Comparison of ENCODE assay signal across 11 mouse cellular contexts in genomic region chr17:35848112-35848511, GRCm38 (mm10). TPM values are rescaled to one million over a fixed set of nuclear protein-coding genes. Genes with fewer than 3 reads are reported as not detected.
DNase-seq lines count a peak whose midpoint lies in the region; ATAC-seq and TF ChIP-seq lines count a peak whose summit lies in the region.
"Had no signal": no experiment of that assay in that cellular context is flagged by ENCODE, and none has a peak within 500 bp of the region (broad histone marks: within the 10 kb centered on the region; RNA-seq: fewer than 3 reads in every experiment).

No protein-coding gene starts in this region.

- no peak overlapping the region for H3K4me3 ChIP-seq in heart, embryonic 15.5 days
- no peak overlapping the region for H3K4me3 ChIP-seq in midbrain, postnatal 0 days (ENCODE audit: low read depth, low read length)
- no peak overlapping the region for H3K4me3 ChIP-seq in midbrain, embryonic 15.5 days
- H3K4me3 ChIP-seq in liver, postnatal 0 days (ENCODE audit: low read depth, low read length), result no peak overlapping the region
- H3K4me3 ChIP-seq: megakaryocyte, embryonic 14.5 days had no signal

- no peak for TF ChIP-seq EP300 in liver, postnatal 0 days (IDR thresholded peaks at IDR 0.05; ENCODE audit: low read depth)

- no peak for DNase-seq in heart, adult 11 months
- DNase-seq in midbrain, postnatal 0 days (ENCODE audit: low spot score), result no peak
- no peak for DNase-seq in brain, embryonic 14.5 days (ENCODE audit: low read depth)
- DNase-seq in liver, postnatal 0 days, result no peak
- no peak for DNase-seq in embryo, embryonic 11 days
- no peak for DNase-seq in cerebellum, adult 9-10 months
- DNase-seq: cerebellum, adult 8-10 months; gastrocnemius, postnatal 10 days had no signal

- H3K27me3 ChIP-seq in heart, embryonic 15.5 days, result no peaks in the 10 kb centered on the region
- H3K27me3 ChIP-seq in midbrain, postnatal 0 days (ENCODE audit: insufficient read depth, low read length), result no peaks in the 10 kb centered on the region
- no peaks in the 10 kb centered on the region for H3K27me3 ChIP-seq in midbrain, embryonic 15.5 days (replicated peaks)
- H3K27me3 ChIP-seq in liver, postnatal 0 days (ENCODE audit: insufficient read depth, low read length), result no peaks in the 10 kb centered on the region
- H3K27me3 ChIP-seq: megakaryocyte, embryonic 14.5 days had no signal

- no peak overlapping the region for H3K4me2 ChIP-seq in heart, embryonic 15.5 days
- H3K4me2 ChIP-seq in midbrain, postnatal 0 days (ENCODE audit: low read depth, low read length, poor library complexity, severe bottlenecking), result no peak overlapping the region
- H3K4me2 ChIP-seq in midbrain, embryonic 15.5 days, result no peak overlapping the region
- no peak overlapping the region for H3K4me2 ChIP-seq in liver, postnatal 0 days (ENCODE audit: low read depth, low read length)

- peak; percentile 35 for TF ChIP-seq CTCF in midbrain, postnatal 0 days (IDR thresholded peaks at IDR 0.05)
- 0 out of 2 replicates have a peak, but pooled peaks have one; percentile 2 for TF ChIP-seq CTCF in brain, embryonic 14.5 days (IDR thresholded peaks at IDR 0.05; ENCODE audit: borderline replicate concordance, extremely low read depth, insufficient read depth, insufficient read length)
- peak; percentile 36 for TF ChIP-seq CTCF in liver, postnatal 0 days (IDR thresholded peaks at IDR 0.05; ENCODE audit: low read depth)

- H3K4me1 ChIP-seq in heart, embryonic 15.5 days (replicated peaks), result no peaks in the 10 kb centered on the region
- H3K4me1 ChIP-seq in midbrain, postnatal 0 days (ENCODE audit: insufficient read depth, low read length), result no peaks in the 10 kb centered on the region
- H3K4me1 ChIP-seq in midbrain, embryonic 15.5 days, result no peaks in the 10 kb centered on the region
- H3K4me1 ChIP-seq in liver, postnatal 0 days (ENCODE audit: insufficient read depth), result peaks cover 4% of the 10 kb centered on the region; the same call in 1 of the 2 replicates

- H3K36me3 ChIP-seq in heart, embryonic 15.5 days, result peaks cover 79% of the 10 kb centered on the region
- peaks cover 59% of the 10 kb centered on the region for H3K36me3 ChIP-seq in midbrain, postnatal 0 days (ENCODE audit: insufficient read depth, low read length)
- peaks cover 31% of the 10 kb centered on the region for H3K36me3 ChIP-seq in midbrain, embryonic 15.5 days (replicated peaks)
- H3K36me3 ChIP-seq in liver, postnatal 0 days (replicated peaks; ENCODE audit: insufficient read depth, low read length), result peaks cover 75% of the 10 kb centered on the region

- no peak overlapping the region for H3K27ac ChIP-seq in heart, embryonic 15.5 days
- H3K27ac ChIP-seq in midbrain, postnatal 0 days (ENCODE audit: low read depth, low read length), result no peak overlapping the region
- no peak overlapping the region for H3K27ac ChIP-seq in midbrain, embryonic 15.5 days
- no peak overlapping the region for H3K27ac ChIP-seq in liver, postnatal 0 days (ENCODE audit: low read depth)

- no peak overlapping the region for H3K9ac ChIP-seq in heart, embryonic 15.5 days
- no peak overlapping the region for H3K9ac ChIP-seq in midbrain, postnatal 0 days (replicated peaks; ENCODE audit: low read length, poor library complexity, severe bottlenecking)
- H3K9ac ChIP-seq in midbrain, embryonic 15.5 days, result no peak overlapping the region
- no peak overlapping the region for H3K9ac ChIP-seq in liver, postnatal 0 days (replicated peaks)

- ATAC-seq in heart, embryonic 15.5 days (replicated peaks; ENCODE audit: insufficient number of reproducible peaks, insufficient read depth, low FRiP score, low read depth), result peak; percentile 56; the same call in 1 of the 2 replicates
- ATAC-seq in midbrain, postnatal 0 days (ENCODE audit: low FRiP score), result no peak
- no peak for ATAC-seq in midbrain, embryonic 15.5 days (replicated peaks)
- ATAC-seq in liver, postnatal 0 days, result no peak

- no peaks in the 10 kb centered on the region for H3K9me3 ChIP-seq in heart, embryonic 15.5 days (replicated peaks)
- H3K9me3 ChIP-seq in midbrain, postnatal 0 days (ENCODE audit: low read length), result no peaks in the 10 kb centered on the region
- H3K9me3 ChIP-seq in midbrain, embryonic 15.5 days, result no peaks in the 10 kb centered on the region
- no peaks in the 10 kb centered on the region for H3K9me3 ChIP-seq in liver, postnatal 0 days (ENCODE audit: low read length)
- H3K9me3 ChIP-seq: megakaryocyte, embryonic 14.5 days had no signal

- WGBS in heart, embryonic 15.5 days, result 58% methylated on average over 1 of the region's 1 CpGs
- 61% methylated on average over 1 of the region's 1 CpGs for WGBS in midbrain, postnatal 0 days
- 81% methylated on average over 1 of the region's 1 CpGs for WGBS in midbrain, embryonic 15.5 days
- 58% methylated on average over 1 of the region's 1 CpGs for WGBS in liver, postnatal 0 days (ENCODE audit: insufficient replicate concordance)

- TF ChIP-seq POLR2A in brain, embryonic 14.5 days (IDR thresholded peaks at IDR 0.05; ENCODE audit: borderline replicate concordance, extremely low read depth, insufficient read depth, insufficient read length, poor library complexity, severe bottlenecking), result no peak

RNA-seq across cellular contexts. Expression of gene Mdc1, which starts 6.8 kb away (rescaled TPM):
- polyA plus RNA-seq in heart, embryonic 15.5 days (2015; fragmentation: Nextera tagmentation; extraction: Ambion mirVana), result 12.6 and 17.0 TPM in 2 replicates
- 22.4 and 22.6 TPM in 2 replicates for total RNA-seq in midbrain, postnatal 0 days (2014; rRNA removed)
- 3.7 and 4.7 TPM in 2 replicates for polyA plus RNA-seq in midbrain, postnatal 0 days (2015; fragmentation: Nextera tagmentation; extraction: Ambion mirVana)
- polyA plus RNA-seq in midbrain, embryonic 15.5 days (2015; fragmentation: Nextera tagmentation; extraction: Ambion mirVana), result 9.0 and 10.7 TPM in 2 replicates
- 18.8 and 23.7 TPM in 2 replicates for polyA plus RNA-seq in brain, embryonic 14.5 days (2012; rRNA removed)
- 2.5 and 3.3 TPM in 2 replicates for polyA plus RNA-seq in liver, postnatal 0 days (2015; fragmentation: Nextera tagmentation; extraction: Ambion mirVana)

RNA-seq across cellular contexts. Expression of gene Tubb5, which starts 10.0 kb away (rescaled TPM):
- polyA plus RNA-seq in heart, embryonic 15.5 days (2015; fragmentation: Nextera tagmentation; extraction: Ambion mirVana), result 567 and 662 TPM in 2 replicates
- 3,416 and 3,526 TPM in 2 replicates for total RNA-seq in midbrain, postnatal 0 days (2014; rRNA removed)
- polyA plus RNA-seq in midbrain, postnatal 0 days (2015; fragmentation: Nextera tagmentation; extraction: Ambion mirVana), result 1,872 and 1,886 TPM in 2 replicates
- polyA plus RNA-seq in midbrain, embryonic 15.5 days (2015; fragmentation: Nextera tagmentation; extraction: Ambion mirVana), result 1,854 and 1,858 TPM in 2 replicates
- 3,347 and 3,555 TPM in 2 replicates for polyA plus RNA-seq in brain, embryonic 14.5 days (2012; rRNA removed)
- 198 and 213 TPM in 2 replicates for polyA plus RNA-seq in liver, postnatal 0 days (2015; fragmentation: Nextera tagmentation; extraction: Ambion mirVana)

RNA-seq across cellular contexts. Expression of gene Nrm, which starts 13.0 kb away (rescaled TPM):
- polyA plus RNA-seq in heart, embryonic 15.5 days (2015; fragmentation: Nextera tagmentation; extraction: Ambion mirVana), result 38.7 and 46.2 TPM in 2 replicates
- total RNA-seq in midbrain, postnatal 0 days (2014; rRNA removed), result 7.6 and 12.1 TPM in 2 replicates
- polyA plus RNA-seq in midbrain, postnatal 0 days (2015; fragmentation: Nextera tagmentation; extraction: Ambion mirVana), result 11.0 and 11.8 TPM in 2 replicates
- 18.6 and 18.9 TPM in 2 replicates for polyA plus RNA-seq in midbrain, embryonic 15.5 days (2015; fragmentation: Nextera tagmentation; extraction: Ambion mirVana)
- polyA plus RNA-seq in brain, embryonic 14.5 days (2012; rRNA removed), result 26.9 and 38.3 TPM in 2 replicates
- 15.5 and 15.8 TPM in 2 replicates for polyA plus RNA-seq in liver, postnatal 0 days (2015; fragmentation: Nextera tagmentation; extraction: Ambion mirVana)

RNA-seq across cellular contexts. Expression of gene Ppp1r18, which starts 17.3 kb away (rescaled TPM):
- 17.9 and 21.4 TPM in 2 replicates for polyA plus RNA-seq in heart, embryonic 15.5 days (2015; fragmentation: Nextera tagmentation; extraction: Ambion mirVana)
- total RNA-seq in midbrain, postnatal 0 days (2014; rRNA removed), result 16.2 and 33.0 TPM in 2 replicates
- 14.1 and 14.4 TPM in 2 replicates for polyA plus RNA-seq in midbrain, postnatal 0 days (2015; fragmentation: Nextera tagmentation; extraction: Ambion mirVana)
- 20.3 and 23.3 TPM in 2 replicates for polyA plus RNA-seq in midbrain, embryonic 15.5 days (2015; fragmentation: Nextera tagmentation; extraction: Ambion mirVana)
- polyA plus RNA-seq in brain, embryonic 14.5 days (2012; rRNA removed), result 46.9 and 48.9 TPM in 2 replicates
- 14.1 and 15.3 TPM in 2 replicates for polyA plus RNA-seq in liver, postnatal 0 days (2015; fragmentation: Nextera tagmentation; extraction: Ambion mirVana)

RNA-seq across cellular contexts. Expression of gene Flot1, which starts 25.1 kb away (rescaled TPM):
- 103 and 109 TPM in 2 replicates for polyA plus RNA-seq in heart, embryonic 15.5 days (2015; fragmentation: Nextera tagmentation; extraction: Ambion mirVana)
- 112 and 122 TPM in 2 replicates for total RNA-seq in midbrain, postnatal 0 days (2014; rRNA removed)
- polyA plus RNA-seq in midbrain, postnatal 0 days (2015; fragmentation: Nextera tagmentation; extraction: Ambion mirVana), result 124 and 140 TPM in 2 replicates
- polyA plus RNA-seq in midbrain, embryonic 15.5 days (2015; fragmentation: Nextera tagmentation; extraction: Ambion mirVana), result 86.8 and 98.0 TPM in 2 replicates
- 87.1 and 101 TPM in 2 replicates for polyA plus RNA-seq in brain, embryonic 14.5 days (2012; rRNA removed)
- polyA plus RNA-seq in liver, postnatal 0 days (2015; fragmentation: Nextera tagmentation; extraction: Ambion mirVana), result 25.9 and 31.3 TPM in 2 replicates
